ENCODE assay signal across 8 mouse cellular contexts in genomic region chr15:36979159-36979487, GRCm38 (mm10). TPM values are rescaled to one million over a fixed set of nuclear protein-coding genes. Genes with fewer than 3 reads are reported as not detected.
DNase-seq lines count a peak whose midpoint lies in the region; ATAC-seq and TF ChIP-seq lines count a peak whose summit lies in the region.

No protein-coding gene starts in this region.

- peaks cover 46% of the 10 kb centered on the region for H3K4me1 ChIP-seq in heart, embryonic 13.5 days
- H3K4me1 ChIP-seq in ES-E14 (ENCODE audit: control insufficient read depth in 2 of 2, insufficient read depth in 2 of 2, low read length in 2 of 2, poor library complexity in 1 of 2) = peaks cover 4 to 7% of the 10 kb centered on the region in 2 experiments; a peak in 3 of 4 replicates
- H3K4me1 ChIP-seq in hindbrain, embryonic 11.5 days (replicated peaks; ENCODE audit: control insufficient read depth, insufficient read depth, low read length) = peaks cover 3% of the 10 kb centered on the region; the same call in 1 of the 2 replicates
- peaks cover 32% of the 10 kb centered on the region for H3K4me1 ChIP-seq in liver, postnatal 0 days (ENCODE audit: insufficient read depth)

- no peaks in the 10 kb centered on the region for H3K9me3 ChIP-seq in heart, embryonic 13.5 days
- H3K9me3 ChIP-seq in ES-E14 (ENCODE audit: control insufficient read depth, insufficient read depth, low read depth, low read length) = no peaks in the 10 kb centered on the region
- H3K9me3 ChIP-seq in hindbrain, embryonic 11.5 days (ENCODE audit: control insufficient read depth, low read length) = no peaks in the 10 kb centered on the region
- no peaks in the 10 kb centered on the region for H3K9me3 ChIP-seq in liver, postnatal 0 days (ENCODE audit: low read length)

- TF ChIP-seq EP300 in liver, postnatal 0 days (IDR thresholded peaks at IDR 0.05; ENCODE audit: low read depth) = no peak

- in situ Hi-C loops in ES-E14 (cut with MboI; ENCODE audit: low sequenced_read_pairs in 2 of 2, unreplicated experiment in 2 of 2) = no loop called here

- ATAC-seq in heart, embryonic 13.5 days (ENCODE audit: extremely low read depth, insufficient number of reproducible peaks, low FRiP score, low TSS enrichment) = no peak
- ATAC-seq in hindbrain, embryonic 11.5 days (ENCODE audit: low FRiP score) = no peak
- ATAC-seq in liver, postnatal 0 days = no peak

- 27% methylated on average over 5 of the region's 5 CpGs for WGBS in heart, embryonic 13.5 days
- WGBS in hindbrain, embryonic 11.5 days = 47% methylated on average over 5 of the region's 5 CpGs
- WGBS in liver, postnatal 0 days (ENCODE audit: insufficient replicate concordance) = 30% methylated on average over 5 of the region's 5 CpGs

- H3K9ac ChIP-seq in heart, embryonic 13.5 days = peak overlapping the region; percentile 78
- H3K9ac ChIP-seq in ES-E14 (ENCODE audit: insufficient read depth, low read depth, low read length, poor library complexity, severe bottlenecking) = peak overlapping the region; percentile 33; the same call in 1 of the 2 replicates
- H3K9ac ChIP-seq in hindbrain, embryonic 11.5 days (ENCODE audit: low read depth, low read length) = peak overlapping the region; percentile 44
- H3K9ac ChIP-seq in liver, postnatal 0 days (replicated peaks) = no peak overlapping the region

- peak overlapping the region; percentile 74 for H3K4me2 ChIP-seq in heart, embryonic 13.5 days
- peak overlapping the region; percentile 45 for H3K4me2 ChIP-seq in hindbrain, embryonic 11.5 days (replicated peaks; ENCODE audit: low read depth, low read length)
- H3K4me2 ChIP-seq in liver, postnatal 0 days (ENCODE audit: low read depth, low read length) = peak overlapping the region; percentile 68

- peak overlapping the region; percentile 45; the same call in 1 of the 2 replicates for H3K27ac ChIP-seq in heart, embryonic 13.5 days (replicated peaks)
- H3K27ac ChIP-seq in ES-E14 (ENCODE audit: insufficient read depth, low read depth, low read length, poor library complexity, severe bottlenecking) = peak overlapping the region; percentile 9; the same call in 1 of the 2 replicates
- no peak overlapping the region for H3K27ac ChIP-seq in hindbrain, embryonic 11.5 days (ENCODE audit: low read depth, low read length)
- H3K27ac ChIP-seq in liver, postnatal 0 days (ENCODE audit: low read depth) = no peak overlapping the region

- H3K4me3 ChIP-seq in heart, embryonic 13.5 days = peak overlapping the region; percentile 54
- H3K4me3 ChIP-seq in ES-E14 (ENCODE audit: insufficient read depth in 1 of 2, low read depth in 1 of 2, low read length in 2 of 2, poor library complexity in 1 of 2, severe bottlenecking in 1 of 2) = peak overlapping the region; percentile 50 to 81
- H3K4me3 ChIP-seq in hindbrain, embryonic 11.5 days (ENCODE audit: low read depth, low read length) = no peak overlapping the region
- H3K4me3 ChIP-seq in liver, postnatal 0 days (ENCODE audit: low read depth, low read length) = 0 out of 2 replicates have a peak overlapping the region, but pooled peaks have one; percentile 33

- TF ChIP-seq CTCF in liver, postnatal 0 days (IDR thresholded peaks at IDR 0.05; ENCODE audit: low read depth) = no peak

- no peaks in the 10 kb centered on the region for H3K36me3 ChIP-seq in heart, embryonic 13.5 days
- no peaks in the 10 kb centered on the region for H3K36me3 ChIP-seq in ES-E14 (ENCODE audit: control insufficient read depth, insufficient read depth, low read length, poor library complexity, severe bottlenecking)
- H3K36me3 ChIP-seq in hindbrain, embryonic 11.5 days (ENCODE audit: control insufficient read depth, insufficient read depth, low read length) = no peaks in the 10 kb centered on the region
- no peaks in the 10 kb centered on the region for H3K36me3 ChIP-seq in liver, postnatal 0 days (replicated peaks; ENCODE audit: insufficient read depth, low read length)

- no peaks in the 10 kb centered on the region for H3K27me3 ChIP-seq in heart, embryonic 13.5 days (replicated peaks)
- no peaks in the 10 kb centered on the region for H3K27me3 ChIP-seq in hindbrain, embryonic 11.5 days (ENCODE audit: control insufficient read depth, insufficient read depth, low read length)
- no peaks in the 10 kb centered on the region for H3K27me3 ChIP-seq in liver, postnatal 0 days (ENCODE audit: insufficient read depth, low read length)

- no peak for DNase-seq in heart, adult 9 months (ENCODE audit: low spot score in 2 of 2)
- no peak for DNase-seq in ES-E14 (ENCODE audit: low read depth, low spot score)
- DNase-seq in hindbrain, embryonic 11.5 days (ENCODE audit: low spot score) = no peak
- DNase-seq in liver, postnatal 0 days = no peak
- DNase-seq in adrenal gland, adult (ENCODE audit: inconsistent age in 2 of 2, low spot score in 1 of 2) = no peak
- DNase-seq in adrenal gland, postnatal 14 days = no peak
- no peak for DNase-seq in left cerebral cortex, adult 11 months (ENCODE audit: low spot score)

TF ChIP-seq in ES-E14, 5 proteins besides CTCF, POLR2A, EP300 and RAD21:
- TF ChIP-seq HCFC1 (IDR thresholded peaks at IDR 0.05; ENCODE audit: borderline replicate concordance, insufficient read depth, low read length) = no peak
- no peak for TF ChIP-seq MAFK (IDR thresholded peaks at IDR 0.05; ENCODE audit: insufficient read depth, low read depth, low read length)
- no peak for TF ChIP-seq ZNF384 (IDR thresholded peaks at IDR 0.05; ENCODE audit: low read depth, low read length)
- TF ChIP-seq ZC3H11A (IDR thresholded peaks at IDR 0.05; ENCODE audit: borderline replicate concordance, low read depth, low read length) = no peak
- no peak for TF ChIP-seq CHD2 (IDR thresholded peaks at IDR 0.05; ENCODE audit: low read depth, low read length)

RNA-seq across cellular contexts. Expression of gene Zfp706, which starts 28.4 kb away (rescaled TPM):
- 426 and 458 TPM in 2 replicates for polyA plus RNA-seq in heart, embryonic 13.5 days (2015; fragmentation: Nextera tagmentation; extraction: Ambion mirVana)
- total RNA-seq in ES-E14 (2012; rRNA removed) = 23.6 and 65.1 TPM in 2 replicates
- 360 and 376 TPM in 2 replicates for polyA plus RNA-seq in hindbrain, embryonic 11.5 days (2014; fragmentation: Nextera tagmentation; extraction: Ambion mirVana)
- 234 and 251 TPM in 2 replicates for polyA plus RNA-seq in liver, postnatal 0 days (2015; fragmentation: Nextera tagmentation; extraction: Ambion mirVana)
- 176 and 193 TPM in 2 replicates for total RNA-seq in adrenal gland, postnatal 14 days (2021)

Comparison
In these comparisons a context has a peak if more than half of its experiments do, and no peak if none do; other contexts are left out.
1. H3K27ac ChIP-seq: peak in heart, embryonic 13.5 days (single experiment) and ES-E14 (single experiment); none in hindbrain, embryonic 11.5 days (single experiment) and liver, postnatal 0 days (single experiment).
2. Peak in every context shown above with its lines, with median percentiles within 50 percentile points of each other: H3K4me2 ChIP-seq.